Mouse (Mus musculus): ENCODE measurements at regions not wholly inside any gene's neighbourhood (a gene's known extent, or its start where the extent isn't known, plus 50 kb on each side); places are given as distances from the start of the nearest gene placed in this dataset.
A peak's percentile ranks its signal among the peaks of the same experiment; 100 is the strongest.

- Histone ChIP-seq H3K4me3 (ENCODE audit: insufficient read depth, low read length) (no peak overlapping the region), H3K4me1 (ENCODE audit: control insufficient read depth, insufficient read depth, low read length) (peaks cover 5% of the 10 kb centered on the region)
- no peak for TF ChIP-seq CTCF (IDR thresholded peaks at IDR 0.05; ENCODE audit: low read depth, low read length)
- TF ChIP-seq POLR2A (IDR thresholded peaks at IDR 0.05; ENCODE audit: borderline replicate concordance, low read depth, low read length) = no peak
These were observed 145.1 kb upstream of the Trib2 start for GRCm38 (mm10) chr12:15961834-15962233.

DNA sequence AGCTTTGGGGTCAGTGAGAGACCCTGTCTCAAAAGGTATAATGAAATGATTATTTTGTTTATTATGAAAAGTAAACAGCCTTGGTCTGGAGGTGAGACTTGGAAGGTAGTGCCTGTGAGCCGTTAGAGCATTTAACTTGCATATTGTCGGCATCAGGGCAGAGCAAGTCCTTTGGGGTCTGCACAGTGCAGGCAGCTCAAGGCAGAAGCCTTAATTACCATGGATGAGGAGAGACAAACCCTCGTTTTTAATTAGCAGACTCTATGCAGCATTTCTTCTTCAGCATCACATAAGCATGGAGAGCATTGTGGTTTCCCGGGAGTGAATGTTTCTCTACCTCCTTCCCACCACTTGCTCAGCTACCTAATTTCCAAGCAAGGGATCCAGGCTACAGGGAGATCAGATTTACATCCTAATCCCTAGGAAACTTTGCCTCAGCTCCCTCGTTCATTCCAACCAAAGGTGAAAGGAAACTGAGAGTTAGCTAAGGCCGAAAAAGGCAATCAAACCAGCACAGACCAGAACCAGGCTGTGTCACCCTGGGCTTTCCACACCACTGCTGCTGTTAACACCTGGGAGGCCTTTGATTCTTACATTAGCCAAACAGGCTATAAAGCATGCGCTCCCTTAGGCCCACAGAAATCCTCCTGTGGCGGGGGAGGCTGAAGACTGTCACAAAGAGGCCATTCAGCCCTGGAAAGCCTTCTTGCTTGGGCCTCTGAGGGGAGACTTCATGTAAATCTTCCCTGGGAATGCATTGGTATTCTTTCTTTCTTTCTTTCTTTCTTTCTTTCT is 120.9 kb upstream of the Trib2 start:
- no peak for TF ChIP-seq POLR2A (IDR thresholded peaks at IDR 0.05; ENCODE audit: borderline replicate concordance, low read depth, low read length)
- TF ChIP-seq CTCF (IDR thresholded peaks at IDR 0.05; ENCODE audit: low read depth, low read length) = no peak
- H3K4me3 ChIP-seq (ENCODE audit: insufficient read depth, low read length) = no peak overlapping the region
- H3K27ac ChIP-seq (ENCODE audit: insufficient read depth, low read depth, low read length) = no peak overlapping the region
- H3K4me1 ChIP-seq (ENCODE audit: control insufficient read depth, insufficient read depth, low read length) = no peaks in the 10 kb centered on the region

More at GRCm38 (mm10) chr12:15961834-15962233, 145.1 kb upstream of the Trib2 start:
- H3K27ac ChIP-seq (ENCODE audit: insufficient read depth, low read depth, low read length) = no peak overlapping the region

DNA sequence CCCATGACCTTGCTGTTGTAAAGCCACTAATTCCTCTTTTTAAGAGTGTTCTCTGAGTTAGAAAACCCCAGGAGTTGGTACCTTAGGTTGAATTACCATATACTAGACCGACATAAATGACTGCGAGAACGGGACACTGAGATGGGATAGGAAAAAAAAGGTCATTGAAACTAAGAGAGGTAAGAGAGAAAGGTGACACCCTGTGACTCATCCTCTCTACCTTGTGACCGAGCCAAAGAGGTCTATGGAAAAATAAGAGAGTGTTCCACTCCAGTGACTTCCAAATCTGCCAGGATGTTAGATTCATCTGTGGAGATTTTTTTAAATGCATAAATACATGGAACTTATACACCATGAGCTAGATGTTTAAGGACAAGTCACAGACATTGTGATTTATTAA is 115.3 kb upstream of the Trib2 start:
- no peak for TF ChIP-seq CTCF (IDR thresholded peaks at IDR 0.05; ENCODE audit: low read depth, low read length)
- no peak for TF ChIP-seq POLR2A (IDR thresholded peaks at IDR 0.05; ENCODE audit: borderline replicate concordance, low read depth, low read length)
- H3K4me3 ChIP-seq (ENCODE audit: insufficient read depth, low read length) = no peak overlapping the region
- no peak overlapping the region for H3K27ac ChIP-seq (ENCODE audit: insufficient read depth, low read depth, low read length)

GRCm38 (mm10) chr12:15931535-15931934 is 114.8 kb upstream of the Trib2 start:
- H3K4me1 ChIP-seq (ENCODE audit: control insufficient read depth, insufficient read depth, low read length) = no peaks in the 10 kb centered on the region
- H3K4me3 ChIP-seq (ENCODE audit: insufficient read depth, low read length) = no peak overlapping the region
- no peak overlapping the region for H3K27ac ChIP-seq (ENCODE audit: insufficient read depth, low read depth, low read length)
- TF ChIP-seq POLR2A (IDR thresholded peaks at IDR 0.05; ENCODE audit: borderline replicate concordance, low read depth, low read length) = no peak

More for the DNA sequence above, 115.3 kb upstream of the Trib2 start:
- no peaks in the 10 kb centered on the region for H3K4me1 ChIP-seq (ENCODE audit: control insufficient read depth, insufficient read depth, low read length)

GRCm38 (mm10) chr12:15930155-15930554 is 113.4 kb upstream of the Trib2 start:
- Histone ChIP-seq H3K27ac (ENCODE audit: insufficient read depth, low read depth, low read length) (no peak overlapping the region), H3K4me1 (ENCODE audit: control insufficient read depth, insufficient read depth, low read length) (no peaks in the 10 kb centered on the region), H3K4me3 (ENCODE audit: insufficient read depth, low read length) (no peak overlapping the region)
- no peak for TF ChIP-seq CTCF (IDR thresholded peaks at IDR 0.05; ENCODE audit: low read depth, low read length)
- TF ChIP-seq POLR2A (IDR thresholded peaks at IDR 0.05; ENCODE audit: borderline replicate concordance, low read depth, low read length) = no peak

- H3K27ac ChIP-seq (ENCODE audit: insufficient read depth, low read depth, low read length) = no peak overlapping the region
- no peaks in the 10 kb centered on the region for H3K4me1 ChIP-seq (ENCODE audit: control insufficient read depth, insufficient read depth, low read length)
- H3K4me3 ChIP-seq (ENCODE audit: insufficient read depth, low read length) = no peak overlapping the region
- TF ChIP-seq POLR2A (IDR thresholded peaks at IDR 0.05; ENCODE audit: borderline replicate concordance, low read depth, low read length) (no peak), CTCF (IDR thresholded peaks at IDR 0.05; ENCODE audit: low read depth, low read length) (no peak)
These were observed 112.8 kb upstream of the Trib2 start for GRCm38 (mm10) chr12:15929541-15929940.

DNA sequence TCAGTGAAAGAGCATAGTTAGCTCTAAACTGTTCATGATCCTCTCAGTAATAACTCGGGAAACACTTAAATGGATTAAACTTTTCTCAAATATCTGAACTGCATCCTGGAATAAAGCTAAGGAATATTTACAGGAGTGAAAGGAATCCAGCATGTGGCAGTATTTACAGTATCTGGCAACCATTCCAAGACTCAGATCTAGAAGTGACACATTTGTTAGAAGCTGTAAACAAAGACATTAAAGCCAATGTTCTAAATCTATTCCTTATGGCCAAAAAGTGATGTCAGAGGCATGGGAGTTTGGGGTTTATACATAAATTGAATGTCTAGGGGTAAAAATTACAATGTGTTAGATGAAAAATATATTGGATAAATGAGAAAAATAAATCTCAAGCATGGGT is 101.6 kb upstream of the Trib2 start:
- Histone ChIP-seq H3K4me3 (ENCODE audit: insufficient read depth, low read length) (no peak overlapping the region), H3K27ac (ENCODE audit: insufficient read depth, low read depth, low read length) (no peak overlapping the region)
- TF ChIP-seq POLR2A (IDR thresholded peaks at IDR 0.05; ENCODE audit: borderline replicate concordance, low read depth, low read length) (no peak), CTCF (IDR thresholded peaks at IDR 0.05; ENCODE audit: low read depth, low read length) (no peak)

GRCm38 (mm10) chr12:15912959-15913358 is 96.2 kb upstream of the Trib2 start:
- Histone ChIP-seq H3K4me1 (ENCODE audit: control insufficient read depth, insufficient read depth, low read length) (peaks cover 12% of the 10 kb centered on the region), H3K27ac (ENCODE audit: insufficient read depth, low read depth, low read length) (no peak overlapping the region), H3K4me3 (ENCODE audit: insufficient read depth, low read length) (no peak overlapping the region)
- TF ChIP-seq CTCF (IDR thresholded peaks at IDR 0.05; ENCODE audit: low read depth, low read length) (no peak), POLR2A (IDR thresholded peaks at IDR 0.05; ENCODE audit: borderline replicate concordance, low read depth, low read length) (no peak)

More for the DNA sequence above, 101.6 kb upstream of the Trib2 start:
- H3K4me1 ChIP-seq (ENCODE audit: control insufficient read depth, insufficient read depth, low read length) = no peaks in the 10 kb centered on the region

DNA sequence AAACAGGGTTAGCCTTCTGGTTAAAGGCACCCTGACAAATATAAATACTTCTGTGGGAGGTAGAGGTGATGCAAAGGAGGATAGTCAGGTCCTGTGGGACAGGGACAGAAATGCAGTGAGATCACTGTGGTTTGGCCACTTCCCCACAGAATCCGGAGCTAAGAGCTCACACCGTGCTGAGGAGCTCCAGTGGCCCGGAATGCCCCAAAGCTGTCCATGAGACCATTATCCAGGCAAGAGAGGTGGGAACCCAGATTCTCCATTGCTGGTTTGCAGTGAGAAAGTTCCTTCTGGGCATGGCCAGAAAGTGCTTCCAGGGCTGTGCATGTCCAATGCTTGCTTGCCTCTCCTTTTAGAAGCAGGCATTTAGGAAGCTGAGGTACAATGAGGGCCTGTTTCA is 95.8 kb upstream of the Trib2 start:
- Histone ChIP-seq H3K4me1 (ENCODE audit: control insufficient read depth, insufficient read depth, low read length) (peaks cover 12% of the 10 kb centered on the region), H3K27ac (ENCODE audit: insufficient read depth, low read depth, low read length) (0 out of 2 replicates have a peak overlapping the region, but pooled peaks have one; percentile 14), H3K4me3 (ENCODE audit: insufficient read depth, low read length) (no peak overlapping the region)
- TF ChIP-seq CTCF (IDR thresholded peaks at IDR 0.05; ENCODE audit: low read depth, low read length) = no peak
- no peak for TF ChIP-seq POLR2A (IDR thresholded peaks at IDR 0.05; ENCODE audit: borderline replicate concordance, low read depth, low read length)

- Histone ChIP-seq H3K4me3 (ENCODE audit: insufficient read depth, low read length) (no peak overlapping the region), H3K27ac (ENCODE audit: insufficient read depth, low read depth, low read length) (no peak overlapping the region), H3K4me1 (ENCODE audit: control insufficient read depth, insufficient read depth, low read length) (peaks cover 12% of the 10 kb centered on the region)
- TF ChIP-seq CTCF (IDR thresholded peaks at IDR 0.05; ENCODE audit: low read depth, low read length) (no peak), POLR2A (IDR thresholded peaks at IDR 0.05; ENCODE audit: borderline replicate concordance, low read depth, low read length) (no peak)
These were observed 94.7 kb upstream of the Trib2 start for GRCm38 (mm10) chr12:15911254-15911991.
